Mouse (Mus musculus) urinary bladder, postnatal 4 days (tissue): ENCODE results near the gene Trim72.

Experiments used
- DNase-seq, 2 experiments: peaks; one replicate each; pipeline ENCODE4 v3.0.0; 2021 to 2022; ENCODE audit warnings: low spot score in 2 of 2

Gene Trim72

DNA sequence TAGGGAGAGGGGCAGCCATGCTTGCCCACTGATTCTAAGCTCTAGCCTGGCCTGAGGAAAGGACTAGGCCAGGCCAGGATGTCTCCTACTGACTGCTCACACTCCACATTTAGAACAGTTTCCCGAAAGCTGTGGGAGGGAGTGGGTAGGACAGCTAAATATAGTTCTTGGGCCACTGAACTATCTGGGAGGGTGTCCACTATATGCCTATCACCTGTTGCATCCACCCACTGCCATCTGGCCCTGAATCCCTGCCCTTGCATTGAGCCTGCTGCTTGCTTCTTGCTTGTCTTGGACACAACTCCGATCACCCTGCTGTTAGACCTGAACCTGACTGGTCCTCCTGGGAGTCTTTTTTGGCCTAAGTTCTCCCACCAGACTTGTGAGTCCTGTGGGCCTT lies at the start of gene Trim72:
Gene Trim72, plus strand, starts transcription at position 262 of the 400 bp plus-strand sequence.
- DNase-seq = no peak

DNA sequence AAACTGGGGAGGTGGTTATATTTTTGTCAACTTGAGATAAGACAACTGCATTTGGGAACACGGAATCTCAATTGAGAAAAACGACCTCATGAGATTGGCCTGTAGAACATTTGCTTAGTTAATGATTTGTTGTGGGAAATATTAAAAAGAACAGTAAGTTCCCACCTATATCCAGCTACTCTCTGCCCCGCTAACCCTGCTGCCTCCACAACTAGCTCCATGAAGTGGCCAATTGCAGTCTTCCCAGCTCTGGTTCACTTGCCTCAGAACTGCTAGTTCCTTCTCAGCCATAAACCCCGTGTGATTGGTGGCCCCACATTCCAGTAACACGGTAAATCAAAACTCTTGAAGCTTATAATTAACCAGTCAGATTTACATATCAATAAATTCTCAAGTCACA lies 44.4 kb upstream of the Trim72 start:
- DNase-seq = no peak

DNA sequence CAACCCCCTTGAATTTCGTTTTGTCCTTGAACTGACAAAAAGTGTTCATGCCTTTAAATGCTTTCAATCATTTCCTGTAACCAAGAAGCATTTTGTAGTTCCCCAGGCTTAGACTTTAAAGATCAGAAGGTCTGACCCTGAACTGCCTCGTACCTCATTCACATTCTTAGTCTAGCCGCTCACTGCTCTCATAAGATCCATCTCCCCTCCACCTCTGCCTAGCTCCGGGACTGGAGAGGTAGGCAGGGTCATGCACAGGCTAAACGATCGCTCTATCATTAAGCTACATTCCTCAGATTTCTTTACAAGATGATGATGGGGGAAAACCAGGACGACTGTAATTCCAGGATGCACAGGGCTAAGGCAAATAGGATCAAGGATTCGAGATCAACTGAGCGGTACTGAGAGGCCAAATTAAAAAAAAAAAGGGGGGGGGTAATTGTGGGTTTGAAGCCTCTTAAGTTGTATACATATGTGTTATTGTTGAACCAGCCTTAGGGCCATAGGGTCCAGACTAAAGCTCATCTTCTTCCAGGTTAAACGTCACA lies 37.3 kb upstream of the Trim72 start:
- no peak for DNase-seq

DNA sequence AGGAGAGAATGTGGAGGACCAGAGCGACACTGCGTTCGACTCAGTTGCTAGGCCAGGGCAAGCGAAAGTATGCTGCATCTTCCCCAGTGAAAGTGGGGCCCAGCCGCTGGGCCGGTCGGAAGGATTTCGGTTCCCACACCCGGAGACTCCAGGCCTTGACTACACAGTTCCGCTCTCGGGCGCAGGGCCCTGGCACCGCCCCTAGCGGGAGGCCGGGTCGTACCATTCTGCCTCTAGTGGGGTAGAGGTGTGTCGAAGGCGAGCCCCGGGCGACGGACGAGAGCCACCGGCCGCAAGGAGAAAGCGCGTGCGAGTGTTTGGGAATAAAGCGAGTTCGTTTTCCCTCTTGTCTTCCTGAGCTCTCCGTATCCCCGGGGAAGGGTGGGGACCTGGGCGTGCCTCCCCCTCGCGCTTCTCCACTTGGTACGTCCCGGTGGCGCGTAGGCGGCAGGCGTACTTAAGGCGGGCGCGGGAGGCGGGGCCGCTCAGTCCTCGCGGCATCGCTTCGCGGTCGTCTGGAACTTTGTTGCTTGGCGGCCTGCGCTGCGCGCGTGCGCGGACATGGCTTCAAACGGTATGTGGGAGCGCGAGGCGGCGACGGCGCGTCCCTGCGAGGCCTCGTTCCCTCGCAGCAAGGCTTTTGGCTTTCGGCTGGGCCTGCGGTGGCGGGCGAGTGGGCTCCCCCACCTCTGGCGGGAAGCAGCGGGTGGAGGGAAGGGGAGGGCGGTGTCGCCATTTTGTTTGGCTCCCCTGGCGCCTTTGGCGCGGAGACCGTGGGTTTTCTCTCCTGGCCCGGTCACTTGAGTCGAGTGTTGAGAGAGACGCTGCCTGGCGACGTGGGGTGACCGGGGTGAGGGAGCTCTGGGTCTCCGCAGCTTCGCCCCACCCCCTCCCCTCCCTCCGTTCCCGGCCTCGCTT lies 36.5 kb upstream of the Trim72 start, which contains the start of gene Fus:
Gene Fus, plus strand, starts transcription at position 454 of the 918 bp plus-strand sequence.
- peak; percentile 94 to 96 for DNase-seq

DNA sequence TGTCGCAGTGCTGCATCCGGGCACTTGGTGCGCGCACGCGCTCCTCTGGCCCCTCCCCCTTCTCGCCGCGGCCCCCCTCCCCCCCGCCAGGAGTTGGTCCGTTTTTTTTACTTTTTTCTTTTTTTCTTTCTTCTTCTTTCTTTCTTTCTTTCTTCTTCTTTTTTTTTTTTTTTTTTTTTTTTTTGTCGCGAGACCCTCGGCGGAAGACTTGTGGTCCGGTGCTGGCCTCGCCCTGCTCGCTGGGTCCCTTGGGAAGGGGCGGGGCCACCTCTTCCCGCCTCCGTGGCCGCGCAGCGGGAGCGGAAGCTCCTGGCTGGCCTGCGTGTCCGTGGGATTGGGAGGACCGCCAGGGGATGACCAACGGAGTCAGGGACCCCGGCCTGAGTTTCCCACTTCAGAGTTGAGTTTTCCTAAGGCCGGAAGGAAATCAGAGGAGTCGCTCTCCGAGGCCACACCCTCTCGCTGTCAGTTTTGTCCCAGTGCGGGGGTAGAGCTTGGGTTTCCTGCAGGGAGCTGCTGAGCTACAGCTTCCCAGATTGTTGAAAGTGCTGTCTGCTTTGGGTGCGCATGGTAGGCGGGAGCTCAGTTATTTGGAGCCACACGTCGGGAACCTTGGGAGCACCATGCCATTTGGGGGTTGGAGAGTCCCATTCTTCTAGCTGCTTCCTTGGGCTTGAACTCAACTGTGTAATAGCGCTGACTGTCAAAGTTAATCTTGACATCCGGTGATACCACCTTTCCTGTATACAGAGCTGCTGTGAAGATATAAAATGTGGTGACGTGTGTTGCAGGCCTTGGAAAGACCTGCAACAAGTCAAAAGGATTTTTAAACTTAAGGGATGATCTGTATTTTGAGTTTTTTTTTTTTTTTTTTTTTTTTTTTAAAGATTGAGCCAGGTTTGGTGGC lies 35.6 kb upstream of the Trim72 start:
- DNase-seq = peak; percentile 73 to 82

DNA sequence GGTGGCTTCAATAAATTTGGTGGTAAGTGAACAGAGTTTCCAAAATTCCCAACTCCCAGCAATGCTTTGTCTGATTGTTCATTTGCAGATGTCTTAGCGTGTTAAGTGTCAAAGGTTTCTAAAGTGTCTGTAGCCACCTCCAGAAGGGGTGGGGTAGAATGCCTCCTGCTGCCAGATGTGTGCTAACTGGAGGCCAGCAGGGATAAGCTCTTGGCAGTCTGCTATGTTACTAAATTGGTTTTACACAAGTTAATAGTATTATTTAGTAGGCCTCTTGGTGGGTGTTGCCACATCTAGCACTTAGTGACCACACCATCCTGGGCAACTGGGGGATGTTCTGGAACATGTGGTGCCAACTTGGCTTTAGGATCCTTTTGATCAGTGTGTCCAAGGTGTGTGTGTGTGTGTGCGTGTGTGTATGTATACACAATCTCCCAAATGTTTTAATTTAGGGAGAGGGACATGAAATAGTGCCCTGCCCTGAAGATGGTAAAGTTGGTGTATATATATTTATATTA lies 29.3 kb upstream of the Trim72 start:
- DNase-seq = no peak

DNA sequence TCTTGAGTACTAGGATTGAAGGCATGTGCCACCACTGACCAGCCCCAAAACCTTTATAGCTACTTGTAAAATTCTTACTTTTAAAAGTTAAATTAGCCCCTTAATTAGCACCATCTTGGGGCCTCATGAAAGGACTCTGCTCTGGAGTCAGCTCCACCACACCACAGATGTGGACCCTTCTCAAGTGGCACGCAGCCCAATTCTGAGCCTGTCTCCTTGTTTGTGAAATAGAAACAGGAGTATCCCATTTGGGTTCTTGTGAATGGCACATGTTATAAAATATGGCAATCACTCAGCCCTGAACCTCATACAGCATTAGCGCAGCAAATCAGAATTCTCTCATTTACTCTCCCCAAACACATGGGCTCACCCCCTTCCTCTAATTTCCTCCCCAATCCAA lies 24.9 kb upstream of the Trim72 start:
- no peak for DNase-seq

DNA sequence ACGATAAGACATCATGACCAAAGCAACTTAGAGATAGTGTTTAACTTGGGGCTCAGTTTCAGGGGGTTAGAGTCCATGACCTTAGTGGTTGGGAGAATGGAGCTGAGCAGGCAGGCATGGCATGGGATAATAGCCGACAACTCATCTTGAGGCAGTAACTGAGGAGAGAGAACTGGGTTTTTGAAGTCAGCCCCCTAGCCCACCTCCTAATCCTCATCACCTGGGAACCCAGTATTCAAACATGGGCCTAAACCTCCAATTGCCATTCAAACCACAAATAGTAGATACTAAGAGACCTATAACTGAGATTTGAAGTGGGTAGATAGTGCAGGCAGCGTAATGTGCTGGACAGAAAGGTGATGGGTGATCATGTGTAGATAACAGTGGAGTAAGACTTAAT lies 23.1 kb upstream of the Trim72 start:
- no peak for DNase-seq

- no peak for DNase-seq
These were observed 14.8 kb upstream of the Trim72 start for GRCm38 (mm10) chr7:127988904-127989303.

GRCm38 (mm10) chr7:127991643-127992487 lies 11.9 kb upstream of the Trim72 start:
- DNase-seq = peak; percentile 30 to 82

- DNase-seq = no peak
These were observed 11.0 kb upstream of the Trim72 start for GRCm38 (mm10) chr7:127992488-127993340.

DNA sequence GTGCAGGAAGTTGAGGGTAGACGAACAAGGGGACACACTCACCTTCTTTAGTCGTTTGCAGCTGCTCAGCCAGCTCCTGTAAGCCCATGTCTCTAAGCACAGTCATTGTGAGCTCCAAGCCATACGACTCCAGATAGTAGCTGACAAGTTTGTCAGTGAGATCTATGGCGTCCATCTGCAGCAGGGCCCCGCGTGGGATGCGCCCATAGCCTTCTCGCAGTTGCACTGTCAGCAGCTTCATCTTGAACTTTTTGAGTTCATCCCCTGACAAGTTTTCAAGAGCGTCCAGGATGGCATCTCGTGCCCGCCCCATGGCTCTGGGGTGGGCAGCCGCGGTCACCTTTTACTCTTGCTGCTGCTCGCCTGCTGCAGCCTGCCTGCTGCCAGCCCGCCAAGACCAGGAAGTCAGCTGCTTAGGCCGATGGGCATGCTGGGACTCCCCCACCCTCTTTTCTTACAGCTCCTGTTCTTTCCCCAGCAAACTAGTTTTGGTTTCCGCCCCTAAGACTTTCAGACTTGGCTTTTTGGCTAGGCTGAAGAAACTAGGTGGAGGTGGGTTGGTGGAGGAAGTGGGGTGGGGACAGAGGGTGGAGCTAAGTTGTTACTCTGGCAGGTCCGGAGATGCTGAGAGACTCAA lies 10.3 kb upstream of the Trim72 start, which contains the start of gene Pycard:
Gene Pycard, minus strand, starts transcription at position 527 of the 637 bp plus-strand sequence.
- peak in 1 of 2 experiments; percentile 62 for DNase-seq

GRCm38 (mm10) chr7:127999436-127999835 lies 4.3 kb upstream of the Trim72 start:
- DNase-seq = no peak

DNA sequence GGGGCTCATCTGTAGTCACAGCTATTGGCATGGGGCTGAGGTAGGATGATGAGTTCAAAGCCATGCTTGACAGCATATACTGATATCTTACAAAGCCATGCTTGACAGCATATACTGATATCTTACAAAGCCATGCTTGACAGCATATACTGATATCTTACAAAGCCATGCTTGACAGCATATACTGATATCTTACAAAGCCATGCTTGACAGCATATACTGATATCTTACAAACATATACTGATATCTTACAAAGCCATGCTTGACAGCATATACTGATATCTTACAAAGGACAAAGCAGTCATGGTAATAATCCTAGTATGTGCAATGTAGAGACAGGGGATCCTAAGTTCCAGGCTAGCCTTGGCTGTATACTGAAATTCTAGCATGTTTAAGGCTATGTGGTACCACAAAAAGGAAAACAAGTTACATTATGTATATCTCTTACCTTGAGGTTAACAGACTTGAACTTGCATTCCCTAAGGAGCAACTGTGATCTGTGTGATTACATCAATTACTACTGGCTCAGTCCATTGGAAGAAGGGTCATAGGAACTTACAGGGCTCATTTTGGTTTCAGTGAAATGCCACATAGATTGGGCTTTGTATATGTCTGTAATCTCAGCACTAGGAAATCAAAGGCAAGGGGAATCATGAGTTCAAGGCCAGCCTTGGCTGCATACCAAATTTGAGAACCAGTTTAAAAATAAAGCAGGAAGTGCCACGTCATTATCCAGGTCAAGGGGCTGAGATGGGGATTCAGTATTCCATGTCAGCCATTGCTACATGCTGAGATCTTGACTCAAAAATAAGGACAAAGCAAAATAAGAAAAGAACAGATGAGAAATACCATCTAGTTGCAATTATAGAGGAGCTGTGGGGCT lies 3.4 kb upstream of the Trim72 start:
- DNase-seq = no peak

GRCm38 (mm10) chr7:128003098-128003497 lies 651 bp upstream of the Trim72 start:
- no peak for DNase-seq

DNA sequence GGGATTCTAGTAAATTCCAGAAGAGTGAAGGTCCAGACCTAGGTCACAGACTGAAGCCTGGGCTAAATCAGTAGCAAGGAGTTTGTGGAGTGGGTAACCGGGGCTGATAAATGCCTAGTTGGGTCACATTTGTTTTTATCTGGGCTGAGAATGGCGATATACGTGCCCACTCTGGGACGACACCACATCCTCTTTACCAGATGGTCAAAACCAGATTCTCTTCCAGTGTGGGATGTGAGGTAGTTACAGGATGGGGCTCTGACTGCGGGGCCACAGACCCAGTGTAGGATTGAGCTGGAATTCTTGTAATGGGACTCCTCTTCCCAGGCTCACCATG lies 369 bp downstream of the Trim72 start:
- no peak for DNase-seq

DNA sequence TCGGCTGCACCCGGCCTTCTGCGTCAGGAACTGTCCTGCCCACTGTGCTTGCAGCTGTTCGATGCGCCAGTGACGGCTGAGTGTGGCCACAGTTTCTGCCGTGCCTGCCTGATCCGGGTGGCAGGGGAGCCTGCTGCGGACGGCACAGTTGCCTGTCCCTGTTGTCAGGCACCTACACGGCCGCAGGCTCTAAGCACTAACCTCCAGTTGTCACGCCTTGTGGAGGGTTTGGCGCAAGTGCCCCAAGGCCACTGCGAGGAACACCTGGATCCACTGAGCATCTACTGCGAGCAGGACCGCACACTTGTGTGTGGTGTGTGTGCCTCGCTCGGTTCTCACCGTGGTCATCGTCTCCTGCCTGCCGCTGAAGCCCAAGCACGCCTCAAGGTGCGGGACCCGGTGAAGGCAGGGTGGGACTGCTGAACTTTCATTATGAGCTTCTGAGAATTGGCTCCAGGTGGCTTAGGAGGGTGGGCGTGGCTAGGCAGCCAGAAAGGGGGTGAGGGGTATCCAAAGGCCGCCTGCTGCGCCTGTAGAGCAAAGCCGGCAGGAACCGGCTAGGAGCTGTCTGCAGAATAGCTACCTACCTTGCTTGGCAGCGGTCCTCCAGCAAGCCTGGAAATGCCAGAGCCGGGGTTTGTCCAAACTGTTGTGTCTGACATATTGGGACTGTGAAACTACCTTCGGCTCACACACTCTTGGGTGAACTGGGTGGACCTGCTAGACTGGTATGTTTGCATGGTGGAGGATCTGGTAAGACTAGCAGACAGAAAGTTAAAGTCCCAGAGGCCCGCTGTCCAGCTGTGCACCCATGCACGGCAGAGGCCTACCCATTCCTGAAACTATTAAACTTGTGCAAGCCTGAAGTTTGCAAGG lies 976 bp downstream of the Trim72 start:
- DNase-seq = peak; percentile 50 to 66
